Mouse (Mus musculus): ENCODE results near the gene Fezf2. TPM values are rescaled to one million over a fixed set of nuclear protein-coding genes. Genes with fewer than 3 reads are reported as not detected.
A peak's percentile ranks its signal among the peaks of the same experiment; 100 is the strongest.

The Fezf2 gene
- polyA plus RNA-seq, 1 experiment from 2014 or later: not detected

DNA sequence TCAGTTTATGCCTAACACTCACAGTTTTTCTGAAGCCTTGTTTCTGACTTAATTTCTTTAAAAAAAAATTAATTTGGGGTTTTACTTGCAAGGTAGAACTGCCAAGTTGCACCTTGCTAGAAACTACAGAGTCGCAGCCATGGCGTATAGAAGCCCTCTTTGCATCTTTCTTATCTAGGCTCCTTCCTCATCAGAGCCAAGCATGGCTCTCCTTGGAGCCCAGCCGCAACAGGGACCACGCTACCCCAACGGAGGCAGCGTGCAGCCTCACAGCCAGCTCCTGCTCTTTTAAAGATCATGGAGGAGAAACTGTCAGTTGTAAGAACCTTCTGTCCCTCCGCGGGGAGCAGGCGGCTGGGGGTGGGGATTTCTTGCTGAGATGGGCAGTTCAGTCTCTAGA is 29.9 kb upstream of the Fezf2 start:
- no peak overlapping the region for H3K27ac ChIP-seq (replicated peaks; ENCODE audit: low read depth, low read length)
- 21% methylated on average over 9 of the region's 9 CpGs for WGBS
- no peak overlapping the region for H3K9ac ChIP-seq (ENCODE audit: low read depth, low read length)
- no peaks in the 10 kb centered on the region for H3K4me1 ChIP-seq (ENCODE audit: control insufficient read depth, insufficient read depth, low read length)
- H3K36me3 ChIP-seq (ENCODE audit: control insufficient read depth, insufficient read depth, low read length): no peaks in the 10 kb centered on the region
- H3K9me3 ChIP-seq (ENCODE audit: control insufficient read depth, low read length): no peaks in the 10 kb centered on the region
- no peak overlapping the region for H3K4me3 ChIP-seq (ENCODE audit: low read depth, low read length)
- no peak overlapping the region for H3K4me2 ChIP-seq (ENCODE audit: low read depth, low read length)
- DNase-seq (ENCODE audit: low spot score): no peak
- no peak for ATAC-seq (ENCODE audit: low read depth)
- H3K27me3 ChIP-seq (replicated peaks; ENCODE audit: control insufficient read depth, insufficient read depth, low read length): peaks cover 7% of the 10 kb centered on the region

DNA sequence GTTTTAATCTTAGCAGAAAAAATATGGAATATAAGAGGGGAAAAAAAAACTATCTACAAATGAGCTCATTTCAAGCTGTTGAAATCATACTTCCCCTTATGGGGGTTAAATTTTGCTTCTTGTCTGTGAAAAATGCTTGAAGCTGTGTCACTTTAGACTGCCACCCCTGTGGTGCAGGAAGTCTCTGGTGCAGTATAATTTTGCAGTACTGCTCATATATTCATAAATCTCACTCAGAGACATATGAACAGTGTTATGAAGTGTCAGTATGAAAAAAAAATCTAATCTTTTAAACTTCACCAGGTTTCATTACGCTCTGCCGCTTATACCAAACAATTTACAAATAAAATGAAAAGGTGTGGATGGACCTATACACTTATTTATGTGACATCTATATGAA is 29.3 kb upstream of the Fezf2 start:
- Histone ChIP-seq H3K4me2 (ENCODE audit: low read depth, low read length) (no peak overlapping the region), H3K27me3 (replicated peaks; ENCODE audit: control insufficient read depth, insufficient read depth, low read length) (peaks cover 7% of the 10 kb centered on the region), H3K27ac (replicated peaks; ENCODE audit: low read depth, low read length) (no peak overlapping the region), H3K9ac (ENCODE audit: low read depth, low read length) (no peak overlapping the region), H3K4me3 (ENCODE audit: low read depth, low read length) (no peak overlapping the region), H3K4me1 (ENCODE audit: control insufficient read depth, insufficient read depth, low read length) (no peaks in the 10 kb centered on the region), H3K36me3 (ENCODE audit: control insufficient read depth, insufficient read depth, low read length) (no peaks in the 10 kb centered on the region), H3K9me3 (ENCODE audit: control insufficient read depth, low read length) (no peaks in the 10 kb centered on the region)
- ATAC-seq (ENCODE audit: low read depth) (no peak), DNase-seq (ENCODE audit: low spot score) (no peak)
- WGBS: 88% methylated on average over 2 of the region's 2 CpGs

DNA sequence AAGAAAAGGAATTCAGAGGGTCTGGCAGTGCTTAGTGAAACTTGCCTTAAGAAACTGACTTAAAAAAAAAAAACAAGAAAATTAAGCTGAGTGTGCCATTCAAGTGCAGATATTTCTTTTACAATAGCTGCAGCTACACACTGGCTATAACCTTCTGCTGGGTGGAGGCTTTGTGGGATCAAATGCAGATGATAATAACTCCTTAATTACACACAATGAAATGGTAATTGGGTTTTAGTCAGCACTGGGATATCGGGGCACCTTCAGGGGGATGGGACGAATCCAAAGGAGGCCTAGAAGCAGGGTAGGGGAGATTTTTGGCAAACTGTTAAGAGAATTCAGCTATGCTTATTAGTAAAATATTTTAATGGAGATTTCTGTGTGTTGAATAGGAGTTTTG is 27.5 kb upstream of the Fezf2 start:
- Histone ChIP-seq H3K9ac (ENCODE audit: low read depth, low read length) (no peak overlapping the region), H3K4me1 (ENCODE audit: control insufficient read depth, insufficient read depth, low read length) (no peaks in the 10 kb centered on the region), H3K4me3 (ENCODE audit: low read depth, low read length) (no peak overlapping the region), H3K27me3 (replicated peaks; ENCODE audit: control insufficient read depth, insufficient read depth, low read length) (peaks cover 7% of the 10 kb centered on the region), H3K36me3 (ENCODE audit: control insufficient read depth, insufficient read depth, low read length) (no peaks in the 10 kb centered on the region), H3K27ac (replicated peaks; ENCODE audit: low read depth, low read length) (no peak overlapping the region), H3K4me2 (ENCODE audit: low read depth, low read length) (no peak overlapping the region), H3K9me3 (ENCODE audit: control insufficient read depth, low read length) (no peaks in the 10 kb centered on the region)
- DNase-seq (ENCODE audit: low spot score) (no peak), ATAC-seq (ENCODE audit: low read depth) (no peak)
- 58% methylated on average over 2 of the region's 2 CpGs for WGBS

DNA sequence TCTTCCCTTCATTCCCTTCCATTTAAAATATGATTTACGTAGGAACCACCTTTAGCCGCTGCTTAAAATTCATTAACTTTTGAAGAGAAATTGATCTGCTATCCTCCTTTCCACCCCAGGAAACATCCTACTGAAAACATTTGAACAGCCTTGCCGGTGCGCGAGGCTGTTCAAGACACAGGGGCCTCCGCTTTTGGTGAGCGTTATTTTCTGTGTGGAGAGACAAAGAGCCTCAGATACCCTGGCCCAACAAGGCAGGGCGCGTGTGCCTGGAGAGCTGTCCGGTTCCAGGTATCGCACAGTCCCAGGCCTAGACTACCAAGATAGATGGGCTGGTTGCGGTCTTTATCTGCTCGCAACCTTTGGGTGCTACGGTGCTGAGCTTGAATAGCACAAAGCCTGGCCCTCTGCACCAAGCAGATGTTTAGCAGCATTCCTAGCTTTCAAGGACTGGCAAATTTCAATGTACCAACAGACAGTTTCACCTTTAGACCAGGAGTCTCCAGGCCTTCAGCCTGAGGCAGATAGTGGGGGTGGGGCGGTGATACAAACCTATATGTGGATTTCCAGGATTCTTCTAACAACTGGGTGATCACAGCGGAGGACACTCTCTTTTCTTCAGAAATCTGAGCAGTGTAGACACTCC is 2.4 kb upstream of the Fezf2 start:
- no peak for DNase-seq (ENCODE audit: low spot score)
- Histone ChIP-seq H3K4me3 (ENCODE audit: low read depth, low read length) (no peak overlapping the region), H3K36me3 (ENCODE audit: control insufficient read depth, insufficient read depth, low read length) (no peaks in the 10 kb centered on the region), H3K9ac (ENCODE audit: low read depth, low read length) (no peak overlapping the region), H3K27me3 (replicated peaks; ENCODE audit: control insufficient read depth, insufficient read depth, low read length) (peaks cover 97% of the 10 kb centered on the region), H3K4me2 (ENCODE audit: low read depth, low read length) (no peak overlapping the region), H3K9me3 (ENCODE audit: control insufficient read depth, low read length) (no peaks in the 10 kb centered on the region), H3K4me1 (ENCODE audit: control insufficient read depth, insufficient read depth, low read length) (no peaks in the 10 kb centered on the region), H3K27ac (replicated peaks; ENCODE audit: low read depth, low read length) (no peak overlapping the region)
- WGBS: 8% methylated on average over 16 of the region's 16 CpGs
- ATAC-seq (ENCODE audit: low read depth): no peak

DNA sequence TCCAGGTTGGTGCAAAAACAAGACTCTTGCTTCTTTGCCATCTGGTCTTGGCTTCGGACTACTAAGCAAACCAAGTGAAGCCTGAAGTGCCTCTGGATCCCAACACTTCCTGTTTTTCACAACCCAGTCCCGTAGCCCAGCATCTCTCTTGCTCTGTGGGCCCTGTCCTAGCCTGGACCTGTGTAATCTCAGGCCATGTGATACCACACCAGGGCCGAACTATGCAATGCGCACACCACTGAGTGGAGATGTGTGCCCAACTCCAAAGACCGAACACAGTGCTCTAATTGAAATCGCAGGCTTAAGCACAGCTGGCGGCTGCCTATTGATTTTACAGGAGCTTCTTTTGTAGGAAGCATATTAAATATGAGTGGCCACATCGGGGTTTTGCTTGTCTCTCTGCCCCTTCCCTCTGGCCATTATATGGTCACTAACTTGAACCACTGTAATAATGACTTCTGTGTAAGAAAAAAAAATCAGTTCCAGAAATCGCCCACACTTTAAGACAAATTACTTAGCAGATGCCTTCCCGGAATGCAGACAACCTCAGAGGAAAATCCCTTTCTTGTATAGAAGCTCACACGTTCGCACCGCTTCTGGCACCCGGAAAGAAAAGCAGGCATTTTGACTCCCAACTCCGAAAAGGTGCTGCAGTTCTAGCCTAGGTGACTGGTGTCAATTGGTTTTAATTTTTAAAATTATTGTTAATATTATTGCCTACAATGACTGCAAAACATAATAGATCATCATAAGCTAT is 1.5 kb upstream of the Fezf2 start:
- no peaks in the 10 kb centered on the region for H3K4me1 ChIP-seq (ENCODE audit: control insufficient read depth, insufficient read depth, low read length)
- no peak overlapping the region for H3K4me2 ChIP-seq (ENCODE audit: low read depth, low read length)
- ATAC-seq (ENCODE audit: low read depth) (no peak), DNase-seq (ENCODE audit: low spot score) (no peak)
- no peak overlapping the region for H3K27ac ChIP-seq (replicated peaks; ENCODE audit: low read depth, low read length)
- whole genome bisulfite sequencing: 8% methylated on average over 15 of the region's 15 CpGs
- no peak overlapping the region for H3K9ac ChIP-seq (ENCODE audit: low read depth, low read length)
- H3K9me3 ChIP-seq (ENCODE audit: control insufficient read depth, low read length): no peaks in the 10 kb centered on the region
- peaks cover 100% of the 10 kb centered on the region for H3K27me3 ChIP-seq (replicated peaks; ENCODE audit: control insufficient read depth, insufficient read depth, low read length)
- H3K4me3 ChIP-seq (ENCODE audit: low read depth, low read length): no peak overlapping the region
- no peaks in the 10 kb centered on the region for H3K36me3 ChIP-seq (ENCODE audit: control insufficient read depth, insufficient read depth, low read length)

DNA sequence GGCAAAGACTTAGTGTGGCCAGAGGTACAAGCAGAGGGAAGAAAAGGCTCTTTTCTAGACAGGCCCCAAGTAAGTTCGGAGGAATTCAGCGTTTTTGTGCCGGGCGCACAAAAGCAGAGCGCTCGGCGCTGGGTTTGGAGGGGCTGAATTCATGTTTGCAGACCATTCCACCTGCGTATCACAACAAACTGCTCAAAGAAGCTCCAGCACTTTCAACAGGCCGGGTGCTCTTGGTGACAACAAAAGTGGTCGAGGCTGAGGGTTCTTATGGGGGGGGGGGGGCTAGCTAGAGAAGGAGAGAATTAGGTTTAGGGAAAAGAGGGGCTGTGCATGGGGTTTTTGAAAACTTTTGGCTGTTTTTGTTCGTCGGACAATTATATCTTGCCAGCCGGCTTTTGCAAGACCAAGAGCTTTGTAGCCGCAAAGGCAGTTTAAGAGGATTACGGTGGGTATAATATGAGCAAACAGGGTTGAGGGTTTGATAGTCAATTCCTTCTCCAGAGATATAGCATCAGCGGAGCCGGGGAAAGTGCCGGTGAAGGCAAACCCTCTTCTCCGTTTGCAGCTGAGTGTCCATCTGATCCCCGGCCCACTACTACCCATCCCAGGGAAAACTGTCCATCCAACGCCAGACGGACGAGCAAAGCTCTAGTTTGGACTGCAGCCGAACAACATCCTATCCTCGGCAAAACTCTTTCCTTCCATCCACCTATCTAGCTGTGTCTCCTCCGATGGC is 956 bp downstream of the Fezf2 start:
- H3K4me3 ChIP-seq (ENCODE audit: low read depth, low read length): peak overlapping the region; percentile 23

DNA sequence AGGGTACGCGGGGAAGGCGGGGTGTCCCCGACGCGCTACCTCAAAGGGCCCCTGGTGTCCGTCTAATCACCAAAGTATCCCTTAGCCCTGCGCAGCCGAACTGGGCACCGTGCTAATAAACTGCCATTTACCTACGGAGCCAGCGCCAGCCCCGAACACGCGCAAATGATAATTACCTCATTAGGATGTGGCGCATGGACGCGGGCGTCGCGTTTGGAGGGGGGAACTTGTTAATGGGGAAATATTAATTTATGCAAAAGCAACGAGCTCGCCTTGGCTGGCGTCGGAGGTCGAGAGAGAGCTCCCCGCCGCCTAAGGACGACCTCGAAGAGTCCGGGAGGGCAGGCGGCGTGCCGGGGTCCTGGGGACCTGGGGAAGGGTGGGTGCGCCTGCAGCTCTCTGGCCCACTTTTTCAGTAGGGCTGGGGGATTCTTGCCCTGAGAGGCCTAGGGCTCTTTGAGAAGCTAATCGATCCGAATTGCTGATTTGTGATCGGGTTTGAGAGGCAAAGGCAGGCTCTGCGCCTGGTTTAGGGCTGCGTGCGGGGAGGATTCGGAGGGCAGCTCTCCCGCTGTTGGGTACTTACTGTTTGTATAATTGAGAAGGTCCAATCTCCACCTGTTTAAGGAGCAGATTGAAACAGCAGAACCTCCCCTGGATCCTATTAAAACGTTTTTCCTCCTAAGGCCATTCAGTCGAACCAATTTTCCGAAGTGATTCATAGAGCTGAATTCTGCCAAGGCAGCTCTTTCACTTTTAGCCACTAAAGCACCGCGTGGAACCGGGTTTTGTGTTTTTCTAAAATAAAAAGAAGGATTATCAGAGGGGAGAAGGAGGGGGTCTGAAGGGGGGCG is 1.8 kb downstream of the Fezf2 start:
- DNase-seq (ENCODE audit: low spot score): no peak

More for the DNA sequence above, 956 bp downstream of the Fezf2 start:
- under 1% methylated on average over 26 of the region's 26 CpGs for WGBS
- Histone ChIP-seq H3K9ac (ENCODE audit: low read depth, low read length) (no peak overlapping the region), H3K4me2 (ENCODE audit: low read depth, low read length) (peak overlapping the region; percentile 45), H3K9me3 (ENCODE audit: control insufficient read depth, low read length) (no peaks in the 10 kb centered on the region), H3K27me3 (replicated peaks; ENCODE audit: control insufficient read depth, insufficient read depth, low read length) (peaks cover 100% of the 10 kb centered on the region), H3K36me3 (ENCODE audit: control insufficient read depth, insufficient read depth, low read length) (no peaks in the 10 kb centered on the region), H3K27ac (replicated peaks; ENCODE audit: low read depth, low read length) (no peak overlapping the region), H3K4me1 (ENCODE audit: control insufficient read depth, insufficient read depth, low read length) (no peaks in the 10 kb centered on the region)
- ATAC-seq (ENCODE audit: low read depth): no peak
- no peak for DNase-seq (ENCODE audit: low spot score)

DNA sequence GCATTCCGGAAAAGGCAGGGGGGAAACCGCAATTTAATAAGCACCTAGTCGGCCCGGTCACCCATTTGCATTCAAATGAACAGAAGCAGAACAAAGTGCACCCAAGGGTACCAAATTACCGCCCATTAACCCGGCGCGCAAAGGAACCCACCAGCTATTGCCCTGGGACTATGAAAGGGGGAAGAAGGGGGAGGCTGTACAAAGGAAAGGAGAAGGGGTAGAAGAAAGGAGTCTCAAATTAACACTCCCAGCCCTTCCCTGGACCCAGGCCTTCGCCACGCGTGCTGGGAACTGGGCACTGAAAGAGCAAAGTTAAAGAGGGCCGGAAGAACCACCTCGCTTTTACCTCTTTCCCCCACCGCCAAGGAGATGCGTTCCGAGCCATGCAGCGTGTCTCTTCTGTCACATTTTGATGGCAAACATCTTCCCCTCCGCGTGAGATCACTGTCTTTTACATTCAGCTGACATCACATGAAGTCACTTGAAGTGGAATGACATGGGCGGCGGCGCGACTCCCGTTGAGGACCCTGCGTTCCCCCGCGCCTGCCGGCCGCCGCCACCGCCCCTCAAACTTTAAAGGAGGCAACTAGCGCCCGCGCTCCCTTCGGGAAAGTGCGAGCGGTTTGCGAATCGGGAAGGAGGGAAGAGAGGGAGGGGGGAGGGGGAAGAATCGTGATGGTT is 2.6 kb downstream of the Fezf2 start:
- ATAC-seq (ENCODE audit: low read depth) (no peak), DNase-seq (ENCODE audit: low spot score) (no peak)
- H3K36me3 ChIP-seq (ENCODE audit: control insufficient read depth, insufficient read depth, low read length): no peaks in the 10 kb centered on the region
- H3K27me3 ChIP-seq (replicated peaks; ENCODE audit: control insufficient read depth, insufficient read depth, low read length): peaks cover 100% of the 10 kb centered on the region
- H3K4me3 ChIP-seq (ENCODE audit: low read depth, low read length): peak overlapping the region; percentile 23
- WGBS: under 1% methylated on average over 40 of the region's 40 CpGs
- no peak overlapping the region for H3K9ac ChIP-seq (ENCODE audit: low read depth, low read length)
- no peaks in the 10 kb centered on the region for H3K4me1 ChIP-seq (ENCODE audit: control insufficient read depth, insufficient read depth, low read length)
- peak overlapping the region; percentile 45 for H3K4me2 ChIP-seq (ENCODE audit: low read depth, low read length)
- no peaks in the 10 kb centered on the region for H3K9me3 ChIP-seq (ENCODE audit: control insufficient read depth, low read length)
- no peak overlapping the region for H3K27ac ChIP-seq (replicated peaks; ENCODE audit: low read depth, low read length)

More for the DNA sequence above, 1.8 kb downstream of the Fezf2 start:
- H3K27me3 ChIP-seq (replicated peaks; ENCODE audit: control insufficient read depth, insufficient read depth, low read length): peaks cover 100% of the 10 kb centered on the region
- ATAC-seq (ENCODE audit: low read depth): no peak
- WGBS: under 1% methylated on average over 41 of the region's 50 CpGs
- no peaks in the 10 kb centered on the region for H3K9me3 ChIP-seq (ENCODE audit: control insufficient read depth, low read length)
- peak overlapping the region; percentile 23 for H3K4me3 ChIP-seq (ENCODE audit: low read depth, low read length)
- H3K4me2 ChIP-seq (ENCODE audit: low read depth, low read length): peak overlapping the region; percentile 45
- no peak overlapping the region for H3K9ac ChIP-seq (ENCODE audit: low read depth, low read length)
- no peaks in the 10 kb centered on the region for H3K4me1 ChIP-seq (ENCODE audit: control insufficient read depth, insufficient read depth, low read length)
- no peaks in the 10 kb centered on the region for H3K36me3 ChIP-seq (ENCODE audit: control insufficient read depth, insufficient read depth, low read length)
- H3K27ac ChIP-seq (replicated peaks; ENCODE audit: low read depth, low read length): no peak overlapping the region
